Mouse (Mus musculus): ENCODE data around the gene Pgpep1l.

GRCm38 (mm10) chr7:68205776-68206427 is 58.1 kb downstream of the Pgpep1l start:
- TF ChIP-seq USF1 (IDR thresholded peaks at IDR 0.05; ENCODE audit: low read depth) (no peak), POLR2A (IDR thresholded peaks at IDR 0.05; ENCODE audit: insufficient read length, low read depth) (no peak), REST (IDR thresholded peaks at IDR 0.05; ENCODE audit: insufficient read depth, insufficient read length) (no peak), E2F4 (IDR thresholded peaks at IDR 0.05; ENCODE audit: insufficient read depth) (no peak), SRF (IDR thresholded peaks at IDR 0.05; ENCODE audit: control insufficient read depth, insufficient read length, low read depth) (no peak), POLR2AphosphoS2 (IDR thresholded peaks at IDR 0.05; ENCODE audit: insufficient read length, low read depth) (no peak), TCF12 (IDR thresholded peaks at IDR 0.05; ENCODE audit: insufficient read depth, poor library complexity, severe bottlenecking) (no peak), MYOG (IDR thresholded peaks at IDR 0.05; ENCODE audit: control insufficient read depth in 1 of 3, insufficient read depth in 1 of 3, insufficient read length in 2 of 3, low read depth in 2 of 3) (no peak)
